In genomic region chr15:82910596-82910995, GRCm38 (mm10) we compare ENCODE assay signal across 16 mouse cellular contexts.
A peak's percentile ranks its signal among the peaks of the same experiment; 100 is the strongest.
DNase-seq lines count a peak whose midpoint lies in the region; ATAC-seq and TF ChIP-seq lines count a peak whose summit lies in the region.
"Had no signal": no experiment of that assay in that cellular context is flagged by ENCODE, and none has a peak within 500 bp of the region (broad histone marks: within the 10 kb centered on the region; RNA-seq: fewer than 3 reads in every experiment).

No protein-coding gene starts in this region.

- ATAC-seq in hindbrain, embryonic 14.5 days (ENCODE audit: low FRiP score) = no peak
- no peak for ATAC-seq in midbrain, postnatal 0 days (ENCODE audit: low FRiP score)
- ATAC-seq in activated CD4-positive, CD25-positive, alpha-beta regulatory T cell, adult 4 months = no peak
- no peak for ATAC-seq in megakaryocyte progenitor cell, adult 5-6 weeks (replicated peaks; ENCODE audit: poor library complexity)

- H3K4me1 ChIP-seq in forebrain, embryonic 10.5 days = peaks cover 79% of the 10 kb centered on the region
- peaks cover 19% of the 10 kb centered on the region for H3K4me1 ChIP-seq in hindbrain, embryonic 14.5 days (replicated peaks; ENCODE audit: control insufficient read depth, insufficient read depth, low read length)
- H3K4me1 ChIP-seq in midbrain, postnatal 0 days (ENCODE audit: insufficient read depth, low read length) = peaks cover 21% of the 10 kb centered on the region

- H3K36me3 ChIP-seq in forebrain, embryonic 10.5 days (replicated peaks) = no peaks in the 10 kb centered on the region
- H3K36me3 ChIP-seq in hindbrain, embryonic 14.5 days (replicated peaks; ENCODE audit: control insufficient read depth, insufficient read depth) = no peaks in the 10 kb centered on the region
- H3K36me3 ChIP-seq in midbrain, postnatal 0 days (ENCODE audit: insufficient read depth, low read length) = no peaks in the 10 kb centered on the region
- H3K36me3 ChIP-seq: embryonic facial prominence, embryonic 12.5 days; liver, embryonic 13.5 days had no signal

- peak overlapping the region; percentile 60; the same call in 1 of the 2 replicates for H3K9ac ChIP-seq in hindbrain, embryonic 14.5 days
- H3K9ac ChIP-seq in midbrain, postnatal 0 days (replicated peaks; ENCODE audit: low read length, poor library complexity, severe bottlenecking) = no peak overlapping the region
- H3K9ac ChIP-seq: embryonic facial prominence, embryonic 12.5 days; liver, embryonic 13.5 days had no signal

- H3K27me3 ChIP-seq in forebrain, embryonic 10.5 days (ENCODE audit: poor library complexity, severe bottlenecking) = peaks cover 98% of the 10 kb centered on the region
- H3K27me3 ChIP-seq in hindbrain, embryonic 14.5 days (ENCODE audit: control insufficient read depth, insufficient read depth, low read length) = peaks cover 15% of the 10 kb centered on the region; the same call in 1 of the 2 replicates
- no peaks in the 10 kb centered on the region for H3K27me3 ChIP-seq in midbrain, postnatal 0 days (ENCODE audit: insufficient read depth, low read length)

- no peaks in the 10 kb centered on the region for H3K9me3 ChIP-seq in forebrain, embryonic 10.5 days
- no peaks in the 10 kb centered on the region for H3K9me3 ChIP-seq in hindbrain, embryonic 14.5 days (ENCODE audit: control insufficient read depth, low read length)
- no peaks in the 10 kb centered on the region for H3K9me3 ChIP-seq in midbrain, postnatal 0 days (ENCODE audit: low read length)
- H3K9me3 ChIP-seq: embryonic facial prominence, embryonic 12.5 days; liver, embryonic 13.5 days had no signal

- peak overlapping the region; percentile 82; the same call in 1 of the 2 replicates for H3K27ac ChIP-seq in forebrain, embryonic 10.5 days
- peak overlapping the region; percentile 79; the same call in 1 of the 2 replicates for H3K27ac ChIP-seq in hindbrain, embryonic 14.5 days
- no peak overlapping the region for H3K27ac ChIP-seq in midbrain, postnatal 0 days (ENCODE audit: low read depth, low read length)
- H3K27ac ChIP-seq: embryonic facial prominence, embryonic 12.5 days; liver, embryonic 13.5 days had no signal

- DNase-seq in embryo, embryonic 10 days (ENCODE audit: low spot score) = peak; percentile 39
- no peak for DNase-seq in embryo, embryonic 10.5 days (ENCODE audit: low spot score)
- DNase-seq in forebrain, embryonic 10.5 days (ENCODE audit: extremely low spot score, low spot score) = peak; percentile 14
- DNase-seq in hindbrain, embryonic 14.5 days (ENCODE audit: low spot score) = no peak
- no peak for DNase-seq in midbrain, postnatal 0 days (ENCODE audit: low spot score)
- DNase-seq in kidney, postnatal 14 days = no peak
- DNase-seq: cerebellum, adult 18-20 months; heart, adult 18-20 months; heart, postnatal 14 days; kidney, adult 8-10 months; layer of hippocampus, adult 9-11 months; liver, embryonic 13.5 days; lung, postnatal 14 days had no signal

- WGBS in forebrain, embryonic 10.5 days = 70% methylated on average over 2 of the region's 2 CpGs
- WGBS in hindbrain, embryonic 14.5 days = 59% methylated on average over 2 of the region's 2 CpGs
- 58% methylated on average over 2 of the region's 2 CpGs for WGBS in midbrain, postnatal 0 days

- 0 out of 2 replicates have a peak overlapping the region, but pooled peaks have one; percentile 74 for H3K4me2 ChIP-seq in hindbrain, embryonic 14.5 days (replicated peaks)
- H3K4me2 ChIP-seq in midbrain, postnatal 0 days (ENCODE audit: low read depth, low read length, poor library complexity, severe bottlenecking) = peak overlapping the region; percentile 68
- H3K4me2 ChIP-seq: liver, embryonic 13.5 days had no signal

- TF ChIP-seq CTCF in midbrain, postnatal 0 days (IDR thresholded peaks at IDR 0.05) = no peak

- no peak overlapping the region for H3K4me3 ChIP-seq in forebrain, embryonic 10.5 days
- no peak overlapping the region for H3K4me3 ChIP-seq in hindbrain, embryonic 14.5 days (replicated peaks; ENCODE audit: low read length)
- H3K4me3 ChIP-seq in midbrain, postnatal 0 days (ENCODE audit: low read depth, low read length) = no peak overlapping the region
- H3K4me3 ChIP-seq: embryonic facial prominence, embryonic 12.5 days; liver, embryonic 13.5 days had no signal

Comparison
In these comparisons a context has a peak if more than half of its experiments do, and no peak if none do; other contexts are left out.
1. DNase-seq: peak in embryo, embryonic 10 days (single experiment) and forebrain, embryonic 10.5 days (single experiment); none in embryo, embryonic 10.5 days (single experiment), hindbrain, embryonic 14.5 days (single experiment), midbrain, postnatal 0 days (single experiment) and kidney, postnatal 14 days (single experiment).